In genomic region chr17:48057382-48057781, GRCm38 (mm10) we compare ENCODE assay signal across 11 mouse cellular contexts. TPM values are rescaled to one million over a fixed set of nuclear protein-coding genes. Genes with fewer than 3 reads are reported as not detected.
DNase-seq lines count a peak whose midpoint lies in the region; ATAC-seq lines count a peak whose summit lies in the region.
"Had no signal": no experiment of that assay in that cellular context is flagged by ENCODE, and none has a peak within 500 bp of the region (broad histone marks: within the 10 kb centered on the region; RNA-seq: fewer than 3 reads in every experiment).

No protein-coding gene starts in this region.

- 2% methylated on average over 12 of the region's 12 CpGs for WGBS in embryonic facial prominence, embryonic 10.5 days
- 2% methylated on average over 12 of the region's 12 CpGs for WGBS in forebrain, embryonic 13.5 days
- WGBS in heart, embryonic 16.5 days = 4% methylated on average over 12 of the region's 12 CpGs
- 5% methylated on average over 12 of the region's 12 CpGs for WGBS in midbrain, embryonic 10.5 days

- peaks cover 42% of the 10 kb centered on the region for H3K4me1 ChIP-seq in embryonic facial prominence, embryonic 10.5 days
- H3K4me1 ChIP-seq in forebrain, embryonic 13.5 days = peaks cover 38% of the 10 kb centered on the region
- peaks cover 10% of the 10 kb centered on the region for H3K4me1 ChIP-seq in heart, embryonic 16.5 days (ENCODE audit: control insufficient read depth, insufficient read depth, low read length)
- H3K4me1 ChIP-seq in midbrain, embryonic 10.5 days = peaks cover 35% of the 10 kb centered on the region

- H3K4me3 ChIP-seq in embryonic facial prominence, embryonic 10.5 days = peak overlapping the region; percentile 38
- no peak overlapping the region for H3K4me3 ChIP-seq in forebrain, embryonic 13.5 days
- H3K4me3 ChIP-seq in heart, embryonic 16.5 days (ENCODE audit: low read length) = peak overlapping the region; percentile 19
- H3K4me3 ChIP-seq in midbrain, embryonic 10.5 days = 0 out of 2 replicates have a peak overlapping the region, but pooled peaks have one; percentile 20

- ATAC-seq in forebrain, embryonic 13.5 days = no peak
- ATAC-seq in heart, embryonic 16.5 days (replicated peaks; ENCODE audit: extremely low read depth, insufficient read depth, low FRiP score) = no peak; the same call in 1 of the 2 replicates

- no peaks in the 10 kb centered on the region for H3K9me3 ChIP-seq in embryonic facial prominence, embryonic 10.5 days
- no peaks in the 10 kb centered on the region for H3K9me3 ChIP-seq in forebrain, embryonic 13.5 days (replicated peaks)
- H3K9me3 ChIP-seq in heart, embryonic 16.5 days (replicated peaks; ENCODE audit: control insufficient read depth, low read length) = 0 out of 2 replicates have a peak, but pooled peaks cover 2% of the 10 kb centered on the region
- H3K9me3 ChIP-seq in midbrain, embryonic 10.5 days (replicated peaks) = no peaks in the 10 kb centered on the region

- peak overlapping the region; percentile 35; the same call in 1 of the 2 replicates for H3K27ac ChIP-seq in embryonic facial prominence, embryonic 10.5 days (replicated peaks)
- no peak overlapping the region for H3K27ac ChIP-seq in forebrain, embryonic 13.5 days
- H3K27ac ChIP-seq in heart, embryonic 16.5 days (ENCODE audit: low read length) = peak overlapping the region; percentile 43; the same call in 1 of the 2 replicates
- 0 out of 2 replicates have a peak overlapping the region, but pooled peaks have one; percentile 13 for H3K27ac ChIP-seq in midbrain, embryonic 10.5 days (replicated peaks)

- H3K27me3 ChIP-seq in embryonic facial prominence, embryonic 10.5 days (replicated peaks; ENCODE audit: low read depth, poor library complexity, severe bottlenecking) = peaks cover 52% of the 10 kb centered on the region
- peaks cover 33% of the 10 kb centered on the region for H3K27me3 ChIP-seq in forebrain, embryonic 13.5 days
- peaks cover 18% of the 10 kb centered on the region for H3K27me3 ChIP-seq in heart, embryonic 16.5 days (ENCODE audit: control insufficient read depth, insufficient read depth, low read length)
- peaks cover 53% of the 10 kb centered on the region for H3K27me3 ChIP-seq in midbrain, embryonic 10.5 days (ENCODE audit: low read depth, poor library complexity, severe bottlenecking)

- no peaks in the 10 kb centered on the region for H3K36me3 ChIP-seq in embryonic facial prominence, embryonic 10.5 days (replicated peaks)
- no peaks in the 10 kb centered on the region for H3K36me3 ChIP-seq in forebrain, embryonic 13.5 days (ENCODE audit: poor library complexity, severe bottlenecking)
- no peaks in the 10 kb centered on the region for H3K36me3 ChIP-seq in heart, embryonic 16.5 days (ENCODE audit: control insufficient read depth, insufficient read depth)
- no peaks in the 10 kb centered on the region for H3K36me3 ChIP-seq in midbrain, embryonic 10.5 days
- H3K36me3 ChIP-seq: G1E had no signal

- no peak for DNase-seq in embryonic facial prominence, embryonic 10.5 days (ENCODE audit: low spot score)
- DNase-seq in midbrain, embryonic 10.5 days (ENCODE audit: low spot score) = no peak
- no peak for DNase-seq in Muller cell, postnatal 12 days (ENCODE audit: inconsistent ontology term)
- no peak for DNase-seq in frontal cortex, postnatal 36 days (ENCODE audit: low spot score in 2 of 2)
- no peak for DNase-seq in adrenal gland, postnatal 10 days
- DNase-seq: adrenal gland, postnatal 36 days; lung, embryonic 14.5 days had no signal

- peak overlapping the region; percentile 12; the same call in 1 of the 2 replicates for H3K4me2 ChIP-seq in forebrain, embryonic 13.5 days
- peak overlapping the region; percentile 54 for H3K4me2 ChIP-seq in heart, embryonic 16.5 days (ENCODE audit: low read depth, low read length)
- H3K4me2 ChIP-seq: lung, embryonic 14.5 days had no signal

- peak overlapping the region; percentile 45; the same call in 1 of the 2 replicates for H3K9ac ChIP-seq in forebrain, embryonic 13.5 days
- peak overlapping the region; percentile 49 for H3K9ac ChIP-seq in heart, embryonic 16.5 days (ENCODE audit: low read length)
- H3K9ac ChIP-seq: lung, embryonic 14.5 days had no signal

RNA-seq across cellular contexts. Expression of gene 1700122O11Rik, which starts 19.3 kb away (rescaled TPM):
- not detected in 2 replicates for polyA plus RNA-seq in embryonic facial prominence, embryonic 10.5 days (2016; fragmentation: Nextera tagmentation; extraction: Ambion mirVana)
- polyA plus RNA-seq in forebrain, embryonic 13.5 days (2015; fragmentation: Nextera tagmentation; extraction: Ambion mirVana) = not detected in 2 replicates
- polyA plus RNA-seq in heart, embryonic 16.5 days (2015; fragmentation: Nextera tagmentation; extraction: Ambion mirVana) = not detected in 2 replicates
- polyA plus RNA-seq in midbrain, embryonic 10.5 days (2016; fragmentation: Nextera tagmentation; extraction: Ambion mirVana) = not detected in 2 replicates
- total RNA-seq in adrenal gland, postnatal 10 days (2021) = not detected
- total RNA-seq: adrenal gland, postnatal 36 days; G1E; layer of hippocampus, postnatal 14 days had no signal
- polyA plus RNA-seq: G1E; lung, embryonic 14.5 days had no signal

RNA-seq across cellular contexts. Expression of gene 1700067P10Rik, which starts 31.7 kb away (rescaled TPM):
- not detected in 2 replicates for polyA plus RNA-seq in embryonic facial prominence, embryonic 10.5 days (2016; fragmentation: Nextera tagmentation; extraction: Ambion mirVana)
- not detected in 2 replicates for polyA plus RNA-seq in forebrain, embryonic 13.5 days (2015; fragmentation: Nextera tagmentation; extraction: Ambion mirVana)
- polyA plus RNA-seq in heart, embryonic 16.5 days (2015; fragmentation: Nextera tagmentation; extraction: Ambion mirVana) = not detected in 2 replicates
- not detected in 2 replicates for polyA plus RNA-seq in midbrain, embryonic 10.5 days (2016; fragmentation: Nextera tagmentation; extraction: Ambion mirVana)
- total RNA-seq in adrenal gland, postnatal 10 days (2021) = not detected
- total RNA-seq: adrenal gland, postnatal 36 days; layer of hippocampus, postnatal 14 days had no signal
- polyA plus RNA-seq: G1E; lung, embryonic 14.5 days had no signal
